Mouse (Mus musculus): ENCODE measurements around the gene Elp4. TPM values are rescaled to one million over a fixed set of nuclear protein-coding genes. Genes with fewer than 3 reads are reported as not detected.

The Elp4 gene
- polyA plus RNA-seq, 1 experiment from 2014 or later: 44.4 TPM

DNA sequence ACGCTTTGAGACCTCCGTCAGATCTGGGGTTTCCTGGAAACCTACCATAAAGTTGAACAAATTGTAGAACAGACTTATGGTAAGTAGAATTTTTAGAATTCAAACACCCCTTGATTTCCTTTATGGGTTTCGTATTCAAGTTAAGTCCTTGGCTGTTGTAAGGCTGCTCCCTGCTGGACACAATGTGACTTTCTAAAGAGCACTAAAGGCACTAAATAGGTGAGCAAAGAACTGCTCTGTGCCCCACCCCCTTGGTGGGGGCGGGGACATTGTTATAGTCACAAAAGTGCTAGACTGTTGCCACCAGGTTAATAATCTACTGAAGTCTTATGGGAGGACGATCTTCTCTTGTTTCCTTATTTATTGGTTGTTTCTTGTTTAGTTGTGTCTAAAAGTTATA lies 4.0 kb upstream of the Elp4 start:
- Histone ChIP-seq H3K4me3 (ENCODE audit: low read length) (no peak overlapping the region), H3K9ac (ENCODE audit: low read depth, low read length) (no peak overlapping the region), H3K4me1 (ENCODE audit: control insufficient read depth, insufficient read depth, low read length) (no peaks in the 10 kb centered on the region), H3K4me2 (replicated peaks; ENCODE audit: low read depth, low read length) (no peak overlapping the region), H3K27me3 (ENCODE audit: control insufficient read depth, insufficient read depth, low read length) (no peaks in the 10 kb centered on the region), H3K27ac (ENCODE audit: low read depth, low read length) (no peak overlapping the region), H3K9me3 (ENCODE audit: control insufficient read depth, low read length) (no peaks in the 10 kb centered on the region), H3K36me3 (ENCODE audit: control insufficient read depth, insufficient read depth, low read length) (peaks cover 7% of the 10 kb centered on the region; the same call in 1 of the 2 replicates)
- no peak for ATAC-seq (ENCODE audit: low FRiP score, low TSS enrichment)
- whole genome bisulfite sequencing: 83% methylated on average over 5 of the region's 5 CpGs

GRCm38 (mm10) chr2:105904757-105905146 lies 388 bp upstream of the Elp4 start:
- Histone ChIP-seq H3K27ac (ENCODE audit: low read depth, low read length) (no peak overlapping the region), H3K9me3 (ENCODE audit: control insufficient read depth, low read length) (no peaks in the 10 kb centered on the region), H3K4me2 (replicated peaks; ENCODE audit: low read depth, low read length) (peak overlapping the region; percentile 50), H3K9ac (ENCODE audit: low read depth, low read length) (peak overlapping the region; percentile 55), H3K4me3 (ENCODE audit: low read length) (peak overlapping the region; percentile 80), H3K27me3 (ENCODE audit: control insufficient read depth, insufficient read depth, low read length) (no peaks in the 10 kb centered on the region), H3K4me1 (ENCODE audit: control insufficient read depth, insufficient read depth, low read length) (no peaks in the 10 kb centered on the region), H3K36me3 (ENCODE audit: control insufficient read depth, insufficient read depth, low read length) (no peaks in the 10 kb centered on the region; the same call in 1 of the 2 replicates)
- under 1% methylated on average over 12 of the region's 12 CpGs for WGBS
- peak; percentile 56 for ATAC-seq (ENCODE audit: low FRiP score, low TSS enrichment)

- Histone ChIP-seq H3K9ac (ENCODE audit: low read depth, low read length) (no peak overlapping the region), H3K36me3 (ENCODE audit: control insufficient read depth, insufficient read depth, low read length) (no peaks in the 10 kb centered on the region; the same call in 1 of the 2 replicates), H3K9me3 (ENCODE audit: control insufficient read depth, low read length) (peaks cover 3% of the 10 kb centered on the region; the same call in 1 of the 2 replicates), H3K4me2 (replicated peaks; ENCODE audit: low read depth, low read length) (no peak overlapping the region), H3K27me3 (ENCODE audit: control insufficient read depth, insufficient read depth, low read length) (no peaks in the 10 kb centered on the region), H3K4me1 (ENCODE audit: control insufficient read depth, insufficient read depth, low read length) (no peaks in the 10 kb centered on the region), H3K4me3 (ENCODE audit: low read length) (no peak overlapping the region), H3K27ac (ENCODE audit: low read depth, low read length) (no peak overlapping the region)
- no peak for ATAC-seq (ENCODE audit: low FRiP score, low TSS enrichment)
Observed at GRCm38 (mm10) chr2:105890816-105891215, 13.5 kb downstream of the Elp4 start.

DNA sequence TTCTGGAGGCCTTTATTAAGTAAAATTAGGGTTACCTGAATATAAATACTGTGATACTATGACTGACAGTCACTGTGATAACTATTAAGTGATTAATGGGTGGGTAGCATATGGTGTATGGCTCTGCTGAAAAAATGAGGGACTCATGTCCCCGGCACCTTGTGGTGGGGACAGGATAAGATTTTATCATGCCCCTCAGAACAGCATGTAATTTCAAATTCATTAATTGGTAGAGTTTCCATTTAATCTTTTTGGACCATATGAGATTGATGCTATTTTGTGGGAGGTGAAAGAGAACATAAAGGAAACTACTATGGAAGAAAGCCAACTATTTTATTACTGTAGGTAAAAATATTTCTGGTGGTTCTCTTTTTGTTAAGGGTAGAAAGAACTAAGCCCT lies 31.0 kb downstream of the Elp4 start:
- Histone ChIP-seq H3K4me1 (ENCODE audit: control insufficient read depth, insufficient read depth, low read length) (no peaks in the 10 kb centered on the region), H3K27me3 (ENCODE audit: control insufficient read depth, insufficient read depth, low read length) (no peaks in the 10 kb centered on the region), H3K4me3 (ENCODE audit: low read length) (no peak overlapping the region), H3K27ac (ENCODE audit: low read depth, low read length) (no peak overlapping the region), H3K9ac (ENCODE audit: low read depth, low read length) (no peak overlapping the region), H3K9me3 (ENCODE audit: control insufficient read depth, low read length) (no peaks in the 10 kb centered on the region), H3K4me2 (replicated peaks; ENCODE audit: low read depth, low read length) (no peak overlapping the region), H3K36me3 (ENCODE audit: control insufficient read depth, insufficient read depth, low read length) (no peaks in the 10 kb centered on the region)
- no peak for ATAC-seq (ENCODE audit: low FRiP score, low TSS enrichment)
- 90% methylated on average over 1 of the region's 1 CpGs for WGBS

DNA sequence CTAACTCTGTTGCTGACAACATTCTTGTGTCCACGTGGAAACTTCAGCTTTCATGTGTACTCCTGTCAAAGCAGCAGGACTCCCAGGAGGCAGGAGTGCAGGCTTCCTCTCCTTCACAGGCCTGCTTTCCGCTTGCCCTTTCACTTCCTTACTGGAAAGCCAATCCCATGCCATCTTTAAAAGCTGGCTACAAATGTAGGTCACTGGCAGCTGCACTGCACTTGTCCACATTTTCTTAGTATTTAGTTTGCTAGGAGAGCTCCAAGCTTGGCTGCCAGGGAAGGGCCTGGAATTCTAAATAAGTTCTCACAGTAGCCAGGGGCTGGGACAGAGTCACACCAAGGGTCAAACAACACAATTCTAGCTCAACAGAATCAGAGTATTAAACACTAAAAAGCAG lies 49.6 kb downstream of the Elp4 start:
- 59% methylated on average over 2 of the region's 2 CpGs for WGBS
- no peaks in the 10 kb centered on the region for H3K4me1 ChIP-seq (ENCODE audit: control insufficient read depth, insufficient read depth, low read length)
- no peaks in the 10 kb centered on the region for H3K27me3 ChIP-seq (ENCODE audit: control insufficient read depth, insufficient read depth, low read length)
- no peaks in the 10 kb centered on the region for H3K9me3 ChIP-seq (ENCODE audit: control insufficient read depth, low read length)
- H3K9ac ChIP-seq (ENCODE audit: low read depth, low read length): no peak overlapping the region
- H3K27ac ChIP-seq (ENCODE audit: low read depth, low read length): no peak overlapping the region
- no peak overlapping the region for H3K4me3 ChIP-seq (ENCODE audit: low read length)
- ATAC-seq (ENCODE audit: low FRiP score, low TSS enrichment): no peak
- H3K36me3 ChIP-seq (ENCODE audit: control insufficient read depth, insufficient read depth, low read length): no peaks in the 10 kb centered on the region
- H3K4me2 ChIP-seq (replicated peaks; ENCODE audit: low read depth, low read length): no peak overlapping the region

DNA sequence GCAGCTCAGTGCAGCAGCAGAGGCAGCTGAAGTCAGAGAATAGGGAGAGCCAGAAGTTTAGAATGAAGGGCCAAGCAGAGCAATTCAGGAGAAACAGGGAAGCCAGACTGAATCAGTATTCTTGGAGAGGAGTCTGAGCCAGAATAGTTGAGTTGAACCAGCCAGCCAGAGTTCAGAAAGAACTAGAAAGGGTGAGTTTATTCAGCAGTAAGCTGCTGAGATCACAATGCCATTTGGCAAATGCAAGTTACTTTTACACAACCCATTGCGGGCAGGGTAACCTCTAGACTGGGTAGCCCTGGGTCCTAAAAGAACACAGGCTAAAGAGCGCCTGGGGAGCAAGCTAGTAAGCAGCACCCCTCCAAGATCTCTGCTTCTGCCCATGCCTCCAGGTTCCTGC lies 51.4 kb downstream of the Elp4 start:
- Histone ChIP-seq H3K9me3 (ENCODE audit: control insufficient read depth, low read length) (no peaks in the 10 kb centered on the region), H3K36me3 (ENCODE audit: control insufficient read depth, insufficient read depth, low read length) (no peaks in the 10 kb centered on the region), H3K4me1 (ENCODE audit: control insufficient read depth, insufficient read depth, low read length) (no peaks in the 10 kb centered on the region), H3K4me3 (ENCODE audit: low read length) (no peak overlapping the region), H3K4me2 (replicated peaks; ENCODE audit: low read depth, low read length) (no peak overlapping the region), H3K9ac (ENCODE audit: low read depth, low read length) (no peak overlapping the region), H3K27me3 (ENCODE audit: control insufficient read depth, insufficient read depth, low read length) (no peaks in the 10 kb centered on the region), H3K27ac (ENCODE audit: low read depth, low read length) (no peak overlapping the region)
- WGBS: 93% methylated on average over 2 of the region's 2 CpGs
- ATAC-seq (ENCODE audit: low FRiP score, low TSS enrichment): no peak

DNA sequence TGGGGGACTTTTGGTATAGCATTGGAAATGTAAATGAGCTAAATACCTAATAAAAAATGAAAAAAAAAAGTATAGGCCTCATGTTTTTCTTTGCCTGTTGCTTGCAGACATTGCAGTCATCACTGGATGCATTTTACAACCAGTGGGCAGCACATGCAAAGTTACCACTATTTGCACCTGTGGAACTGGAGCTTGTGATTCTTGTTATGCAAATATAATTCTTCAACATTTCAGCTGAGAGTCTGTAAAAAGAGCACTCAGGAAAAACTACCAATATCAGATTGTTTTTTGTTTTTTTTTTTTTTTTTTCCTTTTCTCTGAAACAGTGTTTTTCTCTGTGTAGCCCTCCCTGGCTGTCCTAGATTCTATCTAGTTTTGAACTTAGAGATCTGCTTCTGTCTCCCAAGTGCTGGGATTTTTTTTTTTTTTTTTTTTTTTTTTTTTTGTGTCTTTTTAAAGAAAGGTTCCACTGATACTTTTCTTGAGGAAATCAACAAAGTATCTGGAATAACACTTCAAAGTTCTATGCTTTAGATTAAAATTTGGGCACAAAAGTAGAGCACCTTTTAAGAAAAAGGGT lies 52.6 kb downstream of the Elp4 start:
- no peak for ATAC-seq (ENCODE audit: low FRiP score, low TSS enrichment)
- H3K4me3 ChIP-seq (ENCODE audit: low read length): no peak overlapping the region
- no peak overlapping the region for H3K4me2 ChIP-seq (replicated peaks; ENCODE audit: low read depth, low read length)
- H3K27me3 ChIP-seq (ENCODE audit: control insufficient read depth, insufficient read depth, low read length): no peaks in the 10 kb centered on the region
- H3K4me1 ChIP-seq (ENCODE audit: control insufficient read depth, insufficient read depth, low read length): no peaks in the 10 kb centered on the region
- no peaks in the 10 kb centered on the region for H3K36me3 ChIP-seq (ENCODE audit: control insufficient read depth, insufficient read depth, low read length)
- H3K9ac ChIP-seq (ENCODE audit: low read depth, low read length): no peak overlapping the region
- H3K27ac ChIP-seq (ENCODE audit: low read depth, low read length): no peak overlapping the region
- no peaks in the 10 kb centered on the region for H3K9me3 ChIP-seq (ENCODE audit: control insufficient read depth, low read length)

- Histone ChIP-seq H3K4me3 (ENCODE audit: low read length) (no peak overlapping the region), H3K4me1 (ENCODE audit: control insufficient read depth, insufficient read depth, low read length) (no peaks in the 10 kb centered on the region), H3K9me3 (ENCODE audit: control insufficient read depth, low read length) (no peaks in the 10 kb centered on the region), H3K4me2 (replicated peaks; ENCODE audit: low read depth, low read length) (no peak overlapping the region), H3K27ac (ENCODE audit: low read depth, low read length) (no peak overlapping the region), H3K36me3 (ENCODE audit: control insufficient read depth, insufficient read depth, low read length) (no peaks in the 10 kb centered on the region), H3K27me3 (ENCODE audit: control insufficient read depth, insufficient read depth, low read length) (no peaks in the 10 kb centered on the region), H3K9ac (ENCODE audit: low read depth, low read length) (no peak overlapping the region)
- WGBS: 90% methylated on average over 5 of the region's 5 CpGs
- no peak for ATAC-seq (ENCODE audit: low FRiP score, low TSS enrichment)
Observed at GRCm38 (mm10) chr2:105843151-105843550, 61.2 kb downstream of the Elp4 start.

- no peaks in the 10 kb centered on the region for H3K36me3 ChIP-seq (ENCODE audit: control insufficient read depth, insufficient read depth, low read length)
- H3K27me3 ChIP-seq (ENCODE audit: control insufficient read depth, insufficient read depth, low read length): no peaks in the 10 kb centered on the region
- no peak overlapping the region for H3K9ac ChIP-seq (ENCODE audit: low read depth, low read length)
- H3K4me1 ChIP-seq (ENCODE audit: control insufficient read depth, insufficient read depth, low read length): no peaks in the 10 kb centered on the region
- H3K27ac ChIP-seq (ENCODE audit: low read depth, low read length): no peak overlapping the region
- ATAC-seq (ENCODE audit: low FRiP score, low TSS enrichment): no peak
- H3K9me3 ChIP-seq (ENCODE audit: control insufficient read depth, low read length): no peaks in the 10 kb centered on the region
- no peak overlapping the region for H3K4me2 ChIP-seq (replicated peaks; ENCODE audit: low read depth, low read length)
- WGBS: 82% methylated on average over 1 of the region's 1 CpGs
- no peak overlapping the region for H3K4me3 ChIP-seq (ENCODE audit: low read length)
Observed at GRCm38 (mm10) chr2:105817965-105818364, 86.4 kb downstream of the Elp4 start.
